Mouse (Mus musculus) lung, adult 10 weeks (tissue): ENCODE measurements around the gene Pomgnt1. TPM values are rescaled to one million over a fixed set of nuclear protein-coding genes. Genes with fewer than 3 reads are reported as not detected.

Experiments used
- polyA plus RNA-seq: library from polyadenylated mRNA; stranded (reverse); fragments of 350-450 nt; fragmentation: Illumina TruSeq; extraction: RNeasy Lipid Tissue Mini Kit (QIAGEN cat#74804); gene quantifications from one replicate; pipeline ENCODE4 v1.2.3, GENCODE M21; 2014; ENCODE audit warnings: low read depth, low replicate concordance; ENCODE audit not compliant: insufficient read depth

Gene Pomgnt1
- polyA plus RNA-seq, result 35.4 TPM

DNA sequence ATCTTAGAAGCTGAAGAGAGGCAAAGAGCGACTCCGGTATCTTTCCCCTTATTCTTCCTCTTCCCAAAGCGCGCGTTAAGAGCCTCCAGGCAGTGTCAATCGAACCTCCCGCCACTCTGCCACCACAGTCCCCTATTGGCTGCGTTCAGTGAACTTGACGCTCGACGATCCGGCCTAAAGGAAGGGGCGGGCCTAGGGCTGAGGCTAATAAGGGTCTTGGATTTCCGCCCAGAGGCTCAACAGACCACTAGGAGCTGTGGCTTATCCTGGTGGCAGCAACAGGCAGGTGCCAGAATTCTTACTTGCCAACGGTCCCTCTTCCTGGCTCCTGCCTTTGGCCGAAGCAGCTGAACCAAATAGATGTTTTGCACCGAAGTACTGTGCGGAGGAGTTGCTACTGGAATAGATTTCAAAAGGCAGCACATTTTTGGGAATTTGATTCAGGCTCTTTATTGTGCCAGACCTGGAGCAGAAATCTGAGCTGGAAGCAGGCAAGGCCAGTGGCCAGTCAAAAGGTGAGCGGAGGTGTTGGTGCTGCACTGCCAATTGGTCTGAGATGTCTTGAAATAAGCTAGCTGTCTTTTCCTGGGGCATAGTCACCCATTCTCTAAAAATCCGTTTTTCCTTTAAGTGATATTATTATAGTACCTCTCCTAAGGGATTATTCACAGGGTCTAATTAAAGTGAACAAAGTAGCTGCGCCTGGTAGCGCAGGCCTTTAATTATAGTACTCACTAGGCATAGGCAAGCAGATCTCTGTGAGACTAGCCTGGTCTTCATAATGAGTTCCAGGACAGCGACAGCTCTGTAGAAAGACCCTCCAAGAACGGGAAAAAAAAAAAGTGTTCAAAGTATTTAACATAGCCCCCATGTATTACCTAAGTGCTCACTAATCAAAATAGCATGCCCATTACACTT is at the start of gene Pomgnt1, which contains the start of gene Rad54l:
Pomgnt1 (plus strand) TSS at position 239 of the 918 bp plus-strand sequence.
Rad54l (minus strand) TSS at position 89 of the 918 bp plus-strand sequence.

GRCm38 (mm10) chr4:116074861-116075620 is 48.6 kb upstream of the Pomgnt1 start, which contains the start of the genes Uqcrh and Lrrc41:
Gene Uqcrh (minus strand): TSS chr4:116075071.
Gene Lrrc41 (plus strand): TSS chr4:116075269.

DNA sequence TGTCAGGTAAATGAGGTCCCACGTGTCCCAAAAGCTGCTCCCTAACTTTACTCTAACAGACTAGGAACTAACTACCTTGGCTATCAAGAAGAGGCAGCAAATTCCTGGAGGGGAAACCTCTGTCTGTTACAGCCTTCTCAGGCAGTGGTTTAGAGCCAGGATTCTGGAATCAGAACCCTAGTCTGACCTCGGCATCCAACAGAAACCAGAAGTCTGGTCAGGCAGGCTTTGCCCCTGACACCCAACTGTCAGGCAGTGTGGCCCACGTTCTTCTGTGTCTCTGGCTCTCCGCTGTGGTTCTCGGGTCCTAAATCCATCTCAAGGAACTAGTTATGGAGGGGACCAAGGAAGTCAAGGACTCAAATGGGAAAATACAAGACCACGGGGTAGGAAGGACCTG is 27.6 kb downstream of the Pomgnt1 start, which contains the start of gene Lurap1:
Lurap1 (minus strand) TSS at position 101 of the 400 bp plus-strand sequence.

DNA sequence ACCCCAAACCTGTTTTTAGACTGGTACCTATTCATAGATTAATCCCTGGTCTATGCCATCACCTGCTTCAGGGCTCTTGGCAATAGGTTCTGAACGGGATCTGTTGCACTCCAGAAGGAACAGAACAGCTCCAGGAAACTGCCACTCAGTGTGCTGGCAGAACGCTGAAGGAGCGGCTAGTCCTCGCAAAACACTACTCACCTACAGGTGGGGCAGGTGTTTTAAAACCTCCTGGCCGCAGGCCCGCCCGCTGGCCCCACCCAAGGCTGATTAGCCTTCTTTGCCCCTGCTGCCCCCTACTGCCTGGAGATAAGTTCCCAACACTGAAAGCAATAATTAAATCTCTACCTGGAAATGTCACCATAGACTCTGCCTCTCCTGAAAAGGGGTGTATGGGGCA is 43.8 kb downstream of the Pomgnt1 start, which contains the start of gene Tspan1:
Tspan1 (minus strand) TSS at position 198 of the 400 bp plus-strand sequence.

GRCm38 (mm10) chr4:116173072-116173471 is 49.4 kb downstream of the Pomgnt1 start, which contains the start of the genes 1700042G07Rik and Gm49337:
Gene 1700042G07Rik (plus strand): TSS chr4:116173372.
Gene Gm49337 (plus strand): TSS chr4:116173384.

Other genes with a start within 250 kb of the Pomgnt1 start
- not detected for gene Kncn, start 239.4 kb upstream of the Pomgnt1 start, polyA plus RNA-seq
- gene 6430628N08Rik, start 233.2 kb upstream of the Pomgnt1 start, polyA plus RNA-seq, result not detected
- not detected for gene Dmbx1, start 183.9 kb upstream of the Pomgnt1 start, polyA plus RNA-seq
- 8.7 TPM for gene Faah, start 105.9 kb upstream of the Pomgnt1 start, polyA plus RNA-seq
- 12.6 TPM for gene Nsun4, start 70.0 kb upstream of the Pomgnt1 start, polyA plus RNA-seq
- 870 TPM for gene Uqcrh, start 48.8 kb upstream of the Pomgnt1 start, polyA plus RNA-seq
- 15.0 TPM for gene Lrrc41, start 48.6 kb upstream of the Pomgnt1 start, polyA plus RNA-seq
- 0.28 TPM for gene Rad54l, start 150 bp upstream of the Pomgnt1 start, polyA plus RNA-seq
- 2.2 TPM for gene Lurap1, start 27.5 kb downstream of the Pomgnt1 start, polyA plus RNA-seq
- 84.5 TPM for gene Tspan1, start 43.8 kb downstream of the Pomgnt1 start, polyA plus RNA-seq
- gene 1700042G07Rik, start 49.5 kb downstream of the Pomgnt1 start, polyA plus RNA-seq, result not detected
- not detected for gene Gm49337, start 49.5 kb downstream of the Pomgnt1 start, polyA plus RNA-seq
- gene Pik3r3, start 97.8 kb downstream of the Pomgnt1 start, polyA plus RNA-seq, result 4.5 TPM